Mouse (Mus musculus): ENCODE measurements around the gene Cog8. TPM values are rescaled to one million over a fixed set of nuclear protein-coding genes. Genes with fewer than 3 reads are reported as not detected.

Gene Cog8
- 24.0 and 27.8 TPM in 2 replicates for polyA plus RNA-seq (2012; ENCODE audit: insufficient read depth, insufficient read length, missing spikeins)

DNA sequence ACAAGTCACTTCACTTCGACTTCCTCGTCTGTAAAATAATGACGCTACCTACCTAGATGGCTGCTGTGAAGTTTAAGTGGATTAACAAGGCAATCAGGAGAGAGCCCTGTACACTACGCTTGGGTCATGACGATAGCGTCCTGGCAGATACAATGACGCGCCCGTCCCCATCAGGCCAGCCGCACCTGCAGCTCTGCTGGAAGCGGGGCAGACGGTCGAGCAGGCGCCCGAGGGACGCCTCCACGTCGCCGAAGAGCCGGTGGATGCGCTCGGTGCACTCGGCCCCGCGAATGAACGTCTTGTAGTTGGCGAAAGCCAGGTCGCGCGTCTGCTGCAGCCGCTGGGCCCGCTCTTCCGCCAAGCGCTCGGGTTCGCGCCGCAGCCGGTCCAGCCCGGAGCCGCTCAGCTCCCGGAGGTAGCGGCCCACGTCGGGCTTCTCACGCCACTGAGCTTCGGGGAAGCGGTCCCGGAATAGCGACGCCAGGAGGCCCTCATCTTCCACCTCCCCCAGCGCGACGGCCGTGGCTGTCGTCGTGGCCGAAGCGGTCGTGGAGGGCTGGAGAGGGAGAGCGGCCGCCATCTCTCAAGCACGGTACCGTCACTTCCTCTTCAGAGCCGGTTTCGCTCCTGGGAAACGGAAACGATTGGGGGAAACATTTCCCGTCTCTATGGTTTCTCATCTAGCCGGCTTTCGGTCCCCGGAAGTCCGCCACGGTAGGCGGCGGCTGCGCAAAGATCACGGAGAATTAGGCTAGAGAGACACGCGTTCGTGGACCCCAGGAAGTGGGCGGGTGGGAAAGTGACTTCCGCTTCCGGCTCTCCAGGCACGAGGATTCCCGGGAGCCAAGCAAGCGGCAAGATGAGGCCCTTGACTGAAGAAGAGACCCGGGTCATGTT lies at the start of gene Cog8, which contains the start of gene Nip7:
Gene Cog8 (minus strand): TSS at position 614 of the 897 bp plus-strand sequence.
Gene Nip7 (plus strand): TSS at position 802 of the 897 bp plus-strand sequence.
- Histone ChIP-seq H3K4me3 (ENCODE audit: insufficient read depth, low read length) (peak within 1 kb of the TSS; percentile 94), H3K27ac (ENCODE audit: insufficient read depth, low read depth, low read length) (peak within 1 kb of the TSS; percentile 69), H3K4me1 (ENCODE audit: control insufficient read depth, insufficient read depth, low read length) (peaks cover 8% of the 10 kb centered on the region)
- no peak for TF ChIP-seq CTCF (IDR thresholded peaks at IDR 0.05; ENCODE audit: low read depth, low read length)
- TF ChIP-seq POLR2A (IDR thresholded peaks at IDR 0.05; ENCODE audit: borderline replicate concordance, low read depth, low read length): no peak

DNA sequence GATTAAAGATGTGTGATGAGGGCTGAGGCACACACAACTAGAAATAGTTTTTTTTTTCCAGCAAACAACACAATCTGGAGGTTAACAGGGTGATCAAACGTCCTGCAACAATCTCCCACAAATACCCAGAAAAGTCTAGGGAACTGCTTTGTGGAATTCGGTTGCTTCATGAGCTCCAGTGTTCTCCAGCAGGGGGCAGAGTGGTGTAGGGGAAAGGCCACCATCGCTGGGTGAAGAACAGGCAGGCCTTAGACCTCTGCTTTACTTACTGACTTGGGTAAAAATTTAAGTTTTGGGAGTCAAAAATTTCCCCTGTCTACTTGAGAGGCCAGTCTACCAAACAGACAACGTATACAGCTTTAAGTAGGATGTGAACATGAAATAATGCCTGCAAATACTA lies 48.1 kb upstream of the Cog8 start:
- Histone ChIP-seq H3K4me1 (ENCODE audit: control insufficient read depth, insufficient read depth, low read length) (peaks cover 13% of the 10 kb centered on the region), H3K27ac (ENCODE audit: insufficient read depth, low read depth, low read length) (no peak overlapping the region), H3K4me3 (ENCODE audit: insufficient read depth, low read length) (no peak overlapping the region)
- no peak for TF ChIP-seq POLR2A (IDR thresholded peaks at IDR 0.05; ENCODE audit: borderline replicate concordance, low read depth, low read length)
- TF ChIP-seq CTCF (IDR thresholded peaks at IDR 0.05; ENCODE audit: low read depth, low read length): peak; percentile 64

DNA sequence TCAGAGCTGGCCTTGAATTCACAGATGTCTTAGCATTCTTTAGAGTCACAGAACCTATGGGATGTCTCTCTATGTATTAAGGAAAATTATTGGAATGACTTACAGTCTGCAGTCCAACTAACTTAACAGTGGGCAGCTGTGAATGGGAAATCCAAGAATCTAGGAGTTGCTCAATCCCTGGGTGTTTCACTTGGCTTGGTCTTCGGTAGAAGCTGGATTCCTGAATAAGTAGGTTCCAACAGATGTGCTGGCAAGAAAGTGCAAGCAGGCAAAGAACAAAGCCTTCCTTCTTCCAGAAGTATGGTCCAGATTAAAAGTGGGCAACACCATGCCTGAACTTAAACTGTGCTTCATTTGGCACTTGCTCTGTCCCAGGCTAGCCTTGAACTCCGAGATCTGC lies 44.1 kb upstream of the Cog8 start:
- TF ChIP-seq POLR2A (IDR thresholded peaks at IDR 0.05; ENCODE audit: borderline replicate concordance, low read depth, low read length) (no peak), CTCF (IDR thresholded peaks at IDR 0.05; ENCODE audit: low read depth, low read length) (no peak)
- Histone ChIP-seq H3K4me3 (ENCODE audit: insufficient read depth, low read length) (no peak overlapping the region), H3K4me1 (ENCODE audit: control insufficient read depth, insufficient read depth, low read length) (peaks cover 13% of the 10 kb centered on the region), H3K27ac (ENCODE audit: insufficient read depth, low read depth, low read length) (no peak overlapping the region)

DNA sequence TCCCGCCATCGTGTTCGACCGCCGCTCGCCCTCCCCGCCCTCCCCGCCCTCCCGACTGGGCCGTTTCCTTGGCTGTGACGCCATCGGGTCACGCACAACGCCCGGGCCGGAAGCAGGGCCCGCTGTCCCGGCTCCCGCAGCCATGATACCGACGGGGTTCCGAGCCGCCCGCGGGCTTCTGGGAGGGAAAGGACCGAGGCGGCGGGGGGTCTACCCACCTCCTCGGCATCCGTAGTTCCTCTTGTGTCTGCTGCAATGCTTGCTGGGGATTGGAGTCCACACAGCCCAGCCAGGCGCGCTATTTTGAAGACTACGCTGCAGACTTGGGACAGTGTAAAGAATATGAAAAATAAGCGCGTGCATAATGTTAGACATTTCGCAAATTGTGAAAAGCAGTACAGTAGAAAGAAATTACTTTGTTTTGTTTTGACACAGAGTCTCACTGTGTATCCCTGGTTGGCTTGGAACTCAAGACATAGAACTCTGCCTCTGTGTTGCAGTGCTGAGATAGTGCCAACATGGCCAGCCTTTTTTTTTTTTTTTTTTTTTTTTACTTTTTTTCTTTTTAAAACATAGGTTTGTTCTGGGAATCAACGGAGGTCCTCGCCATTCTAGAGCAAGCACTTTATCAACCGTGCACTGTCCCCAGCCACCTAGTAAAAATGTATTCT lies 40.0 kb upstream of the Cog8 start, which contains the start of gene Terf2:
Gene Terf2 (minus strand): TSS at position 182 of the 671 bp plus-strand sequence.
- Histone ChIP-seq H3K4me1 (ENCODE audit: control insufficient read depth, insufficient read depth, low read length) (peaks cover 13% of the 10 kb centered on the region), H3K4me3 (ENCODE audit: insufficient read depth, low read length) (peak within 1 kb of the TSS; percentile 93), H3K27ac (ENCODE audit: insufficient read depth, low read depth, low read length) (peak within 1 kb of the TSS; percentile 83)
- TF ChIP-seq CTCF (IDR thresholded peaks at IDR 0.05; ENCODE audit: low read depth, low read length) (no peak), POLR2A (IDR thresholded peaks at IDR 0.05; ENCODE audit: borderline replicate concordance, low read depth, low read length) (no peak; the same call in 1 of the 2 replicates)

DNA sequence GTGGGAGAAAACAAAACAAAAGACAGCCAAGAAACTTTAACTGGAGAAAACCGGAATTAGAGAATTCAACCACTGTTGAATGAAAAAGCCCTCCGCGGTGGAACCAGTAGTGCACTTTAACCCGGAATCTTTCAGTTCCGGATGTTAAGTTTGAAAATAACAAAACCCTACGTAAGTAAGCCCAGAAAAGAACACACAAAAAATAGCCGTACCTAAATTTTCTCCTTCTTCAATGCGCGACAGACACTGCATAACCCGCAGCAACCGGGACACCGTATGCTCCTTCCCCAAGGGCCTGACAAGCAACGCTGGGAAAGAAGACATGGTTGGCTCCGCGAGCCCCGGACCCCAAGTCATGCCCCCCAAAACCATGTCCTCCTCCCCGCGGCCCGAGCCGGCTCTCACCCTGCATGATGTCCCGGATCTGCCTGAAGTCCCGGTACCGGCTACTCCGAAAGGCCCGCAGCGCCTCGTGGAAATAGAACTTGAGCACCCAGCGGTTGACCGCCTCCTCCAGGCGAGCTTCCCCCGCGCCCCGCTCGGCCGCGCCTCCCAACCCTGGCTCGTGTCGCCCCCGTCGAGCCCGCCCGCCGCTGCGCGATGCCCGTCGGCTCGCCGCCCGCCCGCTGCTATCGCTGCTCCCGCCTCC lies 39.4 kb upstream of the Cog8 start:
- H3K4me1 ChIP-seq (ENCODE audit: control insufficient read depth, insufficient read depth, low read length): peaks cover 12% of the 10 kb centered on the region
- peak overlapping the region; percentile 93 for H3K4me3 ChIP-seq (ENCODE audit: insufficient read depth, low read length)
- no peak for TF ChIP-seq POLR2A (IDR thresholded peaks at IDR 0.05; ENCODE audit: borderline replicate concordance, low read depth, low read length)
- TF ChIP-seq CTCF (IDR thresholded peaks at IDR 0.05; ENCODE audit: low read depth, low read length): no peak
- peak overlapping the region; percentile 83 for H3K27ac ChIP-seq (ENCODE audit: insufficient read depth, low read depth, low read length)

DNA sequence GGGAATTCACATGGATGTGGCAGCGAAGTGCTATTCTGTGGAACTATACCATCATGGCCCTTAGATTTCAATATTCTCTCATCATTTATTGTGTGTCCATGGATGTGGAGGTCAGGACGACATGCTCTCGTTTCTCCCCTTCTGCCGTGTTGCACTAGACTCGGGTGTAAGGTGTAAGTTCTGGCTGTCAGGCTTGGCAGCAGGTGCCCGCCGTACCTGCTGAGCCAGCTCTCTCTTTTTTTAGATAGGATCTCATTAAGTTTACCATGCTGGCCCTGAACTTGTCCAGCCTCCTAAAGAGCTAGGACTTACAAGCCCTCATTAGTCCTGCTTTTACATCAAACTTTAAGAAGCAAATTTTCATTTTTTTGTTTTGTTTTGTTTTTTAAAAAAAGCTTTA lies 34.0 kb upstream of the Cog8 start:
- TF ChIP-seq CTCF (IDR thresholded peaks at IDR 0.05; ENCODE audit: low read depth, low read length) (no peak), POLR2A (IDR thresholded peaks at IDR 0.05; ENCODE audit: borderline replicate concordance, low read depth, low read length) (no peak)
- Histone ChIP-seq H3K4me1 (ENCODE audit: control insufficient read depth, insufficient read depth, low read length) (no peaks in the 10 kb centered on the region; the same call in 1 of the 2 replicates), H3K27ac (ENCODE audit: insufficient read depth, low read depth, low read length) (no peak overlapping the region), H3K4me3 (ENCODE audit: insufficient read depth, low read length) (no peak overlapping the region)

DNA sequence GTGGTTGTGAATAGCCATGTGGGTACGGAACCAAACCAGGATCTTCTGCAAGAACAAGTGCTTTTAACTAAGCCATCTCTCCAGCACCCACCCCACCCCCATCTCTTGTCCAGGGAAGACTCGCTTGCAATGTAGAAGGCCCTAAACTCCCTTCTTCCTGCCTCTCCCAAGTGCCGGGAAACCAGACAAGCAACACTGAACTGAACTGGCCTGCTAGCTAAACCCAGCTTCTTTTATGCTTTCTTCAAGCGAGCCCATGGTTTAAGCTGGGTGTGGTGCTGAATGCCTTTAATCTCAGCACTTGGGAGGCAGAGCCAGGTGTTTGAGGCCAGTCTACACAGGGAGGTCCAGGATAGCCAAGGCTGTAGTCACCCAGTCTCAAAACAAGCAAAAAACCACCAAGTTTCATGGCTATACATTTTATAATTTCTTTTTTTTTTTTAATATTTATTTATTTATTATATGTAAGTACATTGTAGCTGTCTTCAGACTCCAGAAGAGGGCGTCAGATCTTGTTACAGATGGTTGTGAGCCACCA lies 32.1 kb upstream of the Cog8 start:
- Histone ChIP-seq H3K4me3 (ENCODE audit: insufficient read depth, low read length) (no peak overlapping the region), H3K27ac (ENCODE audit: insufficient read depth, low read depth, low read length) (no peak overlapping the region), H3K4me1 (ENCODE audit: control insufficient read depth, insufficient read depth, low read length) (no peaks in the 10 kb centered on the region)
- TF ChIP-seq POLR2A (IDR thresholded peaks at IDR 0.05; ENCODE audit: borderline replicate concordance, low read depth, low read length) (no peak), CTCF (IDR thresholded peaks at IDR 0.05; ENCODE audit: low read depth, low read length) (no peak)

DNA sequence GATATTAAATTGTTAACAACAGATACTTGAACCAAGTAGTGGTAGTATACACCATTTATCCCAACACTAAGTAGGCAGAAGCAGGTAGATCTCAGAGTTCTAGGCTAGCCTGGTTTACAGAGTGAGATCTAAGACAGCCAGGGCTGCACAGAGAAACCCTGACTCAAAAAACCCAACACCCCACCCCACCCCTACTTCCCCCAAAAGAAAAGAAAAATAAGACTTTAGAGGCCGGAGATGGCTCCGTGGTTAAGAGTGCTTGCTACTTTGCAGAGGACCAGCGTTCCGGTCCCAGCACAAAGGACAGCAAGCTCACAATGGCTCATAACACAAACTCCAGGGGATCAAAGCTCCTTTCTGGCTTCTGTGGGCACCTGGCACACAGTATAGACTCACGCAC lies 29.5 kb upstream of the Cog8 start:
- Histone ChIP-seq H3K4me3 (ENCODE audit: insufficient read depth, low read length) (no peak overlapping the region), H3K27ac (ENCODE audit: insufficient read depth, low read depth, low read length) (no peak overlapping the region), H3K4me1 (ENCODE audit: control insufficient read depth, insufficient read depth, low read length) (no peaks in the 10 kb centered on the region)
- no peak for TF ChIP-seq POLR2A (IDR thresholded peaks at IDR 0.05; ENCODE audit: borderline replicate concordance, low read depth, low read length)
- no peak for TF ChIP-seq CTCF (IDR thresholded peaks at IDR 0.05; ENCODE audit: low read depth, low read length)

DNA sequence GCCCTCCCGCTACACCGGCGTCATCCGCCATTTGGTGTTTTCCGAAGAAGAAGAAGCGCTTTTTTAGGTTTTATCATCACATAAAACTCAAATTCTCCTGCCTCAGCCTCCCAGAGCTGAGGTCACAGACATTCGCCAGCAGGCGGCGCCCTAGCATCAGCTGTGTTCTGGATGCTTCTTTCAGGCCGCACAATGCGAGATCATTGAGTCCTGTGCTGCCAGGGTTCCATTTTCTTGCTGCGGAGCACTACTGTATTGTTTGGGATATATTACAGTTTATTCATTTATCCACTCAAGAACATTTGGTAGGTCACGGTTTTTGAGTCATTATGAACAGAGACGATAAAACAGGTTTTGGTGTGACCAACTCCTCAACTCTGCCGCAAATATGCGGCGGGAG lies 28.9 kb upstream of the Cog8 start:
- H3K4me1 ChIP-seq (ENCODE audit: control insufficient read depth, insufficient read depth, low read length): no peaks in the 10 kb centered on the region
- TF ChIP-seq POLR2A (IDR thresholded peaks at IDR 0.05; ENCODE audit: borderline replicate concordance, low read depth, low read length) (no peak), CTCF (IDR thresholded peaks at IDR 0.05; ENCODE audit: low read depth, low read length) (peak; percentile 51; the same call in 1 of the 2 replicates)
- no peak overlapping the region for H3K4me3 ChIP-seq (ENCODE audit: insufficient read depth, low read length)
- H3K27ac ChIP-seq (ENCODE audit: insufficient read depth, low read depth, low read length): no peak overlapping the region

Data from bone marrow macrophage, adult 2 months (primary cell).